Mouse (Mus musculus) ES-E14 (cell line): ENCODE results near the gene LTO1. TPM values are rescaled to one million over a fixed set of nuclear protein-coding genes. Genes with fewer than 3 reads are reported as not detected.

ENCODE experiments used
- DNase-seq: peaks from one replicate; pipeline ENCODE4 v3.0.0-alpha.2; 2013; ENCODE audit warnings: low read depth, low spot score
- H3K27ac ChIP-seq: 2 replicates; pipeline ENCODE4 v1.5.1; 2012; ENCODE audit warnings: low read depth, mild to moderate bottlenecking, low read length, moderate library complexity, mixed read lengths; ENCODE audit not compliant: poor library complexity, insufficient read depth, severe bottlenecking
- H3K36me3 ChIP-seq: 2 replicates; pipeline ENCODE4 v1.6.1; 2012; ENCODE audit warnings: mild to moderate bottlenecking, low read length, moderate library complexity, mixed read lengths; ENCODE audit not compliant: control insufficient read depth, poor library complexity, insufficient read depth, severe bottlenecking
- H3K4me1 ChIP-seq, 2 experiments: fragments of 150-350 bp in 1 of 2; sonication (generic) in 1 of 2; 2 replicates each; pipeline ENCODE4 v1.6.1; 2012; ENCODE audit warnings: low read length in 2 of 2, mild to moderate bottlenecking in 1 of 2, mixed read lengths in 1 of 2; ENCODE audit not compliant: control insufficient read depth in 2 of 2, insufficient read depth in 2 of 2, poor library complexity in 1 of 2
- H3K4me3 ChIP-seq, 2 experiments: fragments of 150-350 bp in 1 of 2; sonication (generic) in 1 of 2; 2 replicates each; pipeline ENCODE4 v1.5.1; 2012; ENCODE audit warnings: low read length in 2 of 2, low read depth in 1 of 2, mild to moderate bottlenecking in 1 of 2, mixed read lengths in 1 of 2; ENCODE audit not compliant: insufficient read depth in 1 of 2, poor library complexity in 1 of 2, severe bottlenecking in 1 of 2
- H3K9ac ChIP-seq: 2 replicates; pipeline ENCODE4 v1.6.1; 2012; ENCODE audit warnings: low read depth, mild to moderate bottlenecking, low read length, mixed read lengths; ENCODE audit not compliant: poor library complexity, insufficient read depth, severe bottlenecking
- H3K9me3 ChIP-seq: fragments of 150-350 bp; sonication (generic); 2 replicates; pipeline ENCODE4 v1.6.1; 2012; ENCODE audit warnings: low read depth, mild to moderate bottlenecking, low read length; ENCODE audit not compliant: control insufficient read depth, insufficient read depth
- CHD2 ChIP-seq: IDR thresholded peaks from 2 replicates; pipeline ENCODE4 v1.6.1; 2014; ENCODE audit warnings: mild to moderate bottlenecking, low read depth, low read length, inconsistent platforms
- HCFC1 ChIP-seq: IDR thresholded peaks from 2 replicates; pipeline ENCODE4 v1.6.1; 2012; ENCODE audit warnings: low read length, inconsistent platforms, borderline replicate concordance; ENCODE audit not compliant: insufficient read depth
- MAFK ChIP-seq: IDR thresholded peaks from 2 replicates; pipeline ENCODE4 v1.6.1; 2014; ENCODE audit warnings: mild to moderate bottlenecking, low read depth, low read length, inconsistent platforms; ENCODE audit not compliant: insufficient read depth
- ZC3H11A ChIP-seq: IDR thresholded peaks from 2 replicates; pipeline ENCODE4 v1.6.1; 2012; ENCODE audit warnings: low read depth, mild to moderate bottlenecking, inconsistent platforms, low read length, borderline replicate concordance
- ZNF384 ChIP-seq: IDR thresholded peaks from 2 replicates; pipeline ENCODE4 v1.6.1; 2012; ENCODE audit warnings: low read depth, low read length, inconsistent platforms
- in situ Hi-C, 2 experiments: fragments of 600-800 bp; cut with MboI; formaldehyde crosslinking; loops; one replicate each; pipeline ENCODE4 v1.15.1; 2025; ENCODE audit warnings: low sequenced_read_pairs in 2 of 2, inconsistent platforms in 1 of 2; ENCODE audit not compliant: unreplicated experiment in 2 of 2
- total RNA-seq: library from RNA; depleted of rRNA; stranded (reverse); fragments of 300-350 nt; gene quantifications from 2 replicates; pipeline ENCODE4 v1.2.3, GENCODE M21; 2012

The LTO1 gene
- total RNA-seq, 1 experiment, result 23.9 TPM

- no peaks in the 10 kb centered on the region for H3K9me3 ChIP-seq
- in situ Hi-C loops, result loop anchor here in 1 of 2 experiments (5.0 kb wide), 1 partner anchor 100 kb away; no protein-coding TSS in a partner anchor
- H3K36me3 ChIP-seq, result no peaks in the 10 kb centered on the region
- H3K9ac ChIP-seq, result no peak overlapping the region
- no peak overlapping the region for H3K4me3 ChIP-seq
- H3K27ac ChIP-seq, result no peak overlapping the region
- peaks cover 9% of the 10 kb centered on the region in 2 experiments for H3K4me1 ChIP-seq
- no peak for DNase-seq
- no peak for TF ChIP-seq MAFK
- TF ChIP-seq ZNF384, result no peak
- no peak for TF ChIP-seq HCFC1
- no peak for TF ChIP-seq CHD2
These were observed 23.0 kb upstream of the LTO1 start for GRCm38 (mm10) chr7:144891863-144892262.

DNA sequence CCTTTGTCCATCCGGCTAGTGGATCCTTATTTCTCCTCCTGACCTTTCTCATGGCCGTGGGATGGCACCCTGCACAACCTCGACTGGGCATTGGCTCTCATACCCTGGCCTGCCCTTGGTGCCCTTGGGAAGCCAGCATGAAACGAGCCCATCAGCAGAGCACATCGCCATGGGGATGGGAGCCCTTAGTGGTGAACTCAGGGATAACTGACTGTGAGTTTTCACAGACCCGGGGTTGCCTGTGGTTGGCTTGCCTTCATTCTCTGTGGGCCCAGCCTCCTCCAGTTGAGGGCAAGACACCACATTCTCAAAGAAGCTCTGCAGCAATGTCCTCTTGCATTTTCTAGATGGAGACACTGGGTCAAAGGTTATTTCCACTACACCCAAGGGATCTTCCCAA lies 22.6 kb upstream of the LTO1 start:
- in situ Hi-C loops, result loop anchor here in 1 of 2 experiments (5.0 kb wide), 1 partner anchor 100 kb away; no protein-coding TSS in a partner anchor
- Histone ChIP-seq H3K9me3 (no peaks in the 10 kb centered on the region), H3K36me3 (no peaks in the 10 kb centered on the region), H3K27ac (no peak overlapping the region), H3K4me3 (no peak overlapping the region), H3K4me1 (peaks cover 9% of the 10 kb centered on the region in 2 experiments), H3K9ac (no peak overlapping the region)
- no peak for TF ChIP-seq ZC3H11A
- TF ChIP-seq CHD2, result no peak
- TF ChIP-seq MAFK, result no peak
- no peak for TF ChIP-seq ZNF384
- TF ChIP-seq HCFC1, result no peak
- no peak for DNase-seq

DNA sequence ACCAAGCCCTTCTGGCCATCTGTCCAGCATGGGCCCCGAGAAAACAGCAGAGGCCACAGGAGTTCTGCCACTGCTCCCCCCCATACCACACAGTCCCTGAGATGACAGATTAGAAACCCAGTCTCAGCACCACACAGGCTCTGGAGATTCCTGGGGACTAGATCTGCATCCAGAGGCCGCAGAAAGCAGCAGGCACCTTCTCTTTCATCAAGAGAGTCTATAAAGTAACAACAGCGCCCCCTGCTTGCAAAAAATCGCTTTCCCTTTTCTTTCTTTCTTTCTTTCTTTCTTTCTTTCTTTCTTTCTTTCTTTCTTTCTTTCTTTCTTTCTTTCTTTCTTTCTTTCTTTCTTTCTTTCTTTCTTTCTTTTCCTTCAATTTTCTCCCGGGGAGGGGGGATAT lies 20.7 kb upstream of the LTO1 start:
- Histone ChIP-seq H3K36me3 (no peaks in the 10 kb centered on the region), H3K9ac (no peak overlapping the region), H3K27ac (no peak overlapping the region), H3K9me3 (no peaks in the 10 kb centered on the region), H3K4me1 (peaks cover 6 to 12% of the 10 kb centered on the region in 2 experiments; a peak in 3 of 4 replicates), H3K4me3 (no peak overlapping the region)
- DNase-seq, result no peak
- no peak for TF ChIP-seq ZNF384
- TF ChIP-seq MAFK, result no peak
- TF ChIP-seq ZC3H11A, result no peak
- no peak for TF ChIP-seq CHD2
- TF ChIP-seq HCFC1, result no peak
- in situ Hi-C loops, result loop anchor here in 1 of 2 experiments (5.0 kb wide), 1 partner anchor 102 kb away; no protein-coding TSS in a partner anchor

GRCm38 (mm10) chr7:144894706-144895105 lies 20.2 kb upstream of the LTO1 start:
- TF ChIP-seq CHD2 (no peak), MAFK (no peak), ZNF384 (no peak), HCFC1 (no peak), ZC3H11A (no peak)
- in situ Hi-C loops, result loop anchor here (5.0 kb wide), 2 partner anchors 102 to 312 kb away; partner anchors contain the start of gene Fadd (in 1 of the 2)
- no peak overlapping the region for H3K9ac ChIP-seq
- peaks cover 3% of the 10 kb centered on the region; the same call in 1 of the 2 replicates for H3K36me3 ChIP-seq
- H3K4me1 ChIP-seq, result peaks cover 8 to 9% of the 10 kb centered on the region in 2 experiments; a peak in 2 of 4 replicates
- no peak overlapping the region for H3K27ac ChIP-seq
- no peak overlapping the region for H3K4me3 ChIP-seq
- no peaks in the 10 kb centered on the region for H3K9me3 ChIP-seq
- no peak for DNase-seq
